Mouse (Mus musculus) lung, postnatal 0 days (tissue): Measurements from ENCODE around the gene Eaf1.

ENCODE experiments used
- CTCF ChIP-seq: IDR thresholded peaks from 2 replicates; pipeline ENCODE4 v1.5.1; 2016; ENCODE audit warnings: antibody characterized with exemption, mild to moderate bottlenecking
- EP300 ChIP-seq: IDR thresholded peaks from 2 replicates; pipeline ENCODE4 v1.6.1; 2016; ENCODE audit warnings: antibody characterized with exemption, mild to moderate bottlenecking, control low read depth

- TF ChIP-seq EP300 = 0 out of 2 replicates have a peak, but pooled peaks have one; percentile 34
- TF ChIP-seq CTCF = no peak
Observed at GRCm38 (mm10) chr14:31494349-31494974, at the start of gene Eaf1.
